Mouse (Mus musculus) left cerebral cortex, postnatal 10 days (tissue): ENCODE data around the gene Cd63. TPM values are rescaled to one million over a fixed set of nuclear protein-coding genes. Genes with fewer than 3 reads are reported as not detected.
A peak's percentile ranks its signal among the peaks of the same experiment; 100 is the strongest.

ENCODE experiments used
- DNase-seq, 2 experiments: peaks; one replicate each; pipeline ENCODE4 v3.0.0; 2021 to 2022; ENCODE audit warnings: low spot score in 2 of 2, mixed read lengths in 1 of 2; ENCODE audit errors: extremely low spot score in 1 of 2
- intact Hi-C: fragments of 180-260 bp; cut with DNase I; formaldehyde crosslinking; loops from one replicate; pipeline ENCODE4 v1.15.1; 2025
- total RNA-seq, 2 experiments: library from RNA; stranded (reverse); gene quantifications; 2 replicates each; pipeline ENCODE4 v1.2.3; 2021

Cd63 gene
- total RNA-seq, 2 experiments from 2014 or later: 63.0 to 66.0 TPM

- intact Hi-C loops: loop anchor here (10.0 kb wide), 1 partner anchor 155 kb away; the partner anchor contains the start of genes Dgka and Pym1
- DNase-seq: no peak
Measured at GRCm38 (mm10) chr10:128899759-128900490, 864 bp upstream of the Cd63 start.

DNA sequence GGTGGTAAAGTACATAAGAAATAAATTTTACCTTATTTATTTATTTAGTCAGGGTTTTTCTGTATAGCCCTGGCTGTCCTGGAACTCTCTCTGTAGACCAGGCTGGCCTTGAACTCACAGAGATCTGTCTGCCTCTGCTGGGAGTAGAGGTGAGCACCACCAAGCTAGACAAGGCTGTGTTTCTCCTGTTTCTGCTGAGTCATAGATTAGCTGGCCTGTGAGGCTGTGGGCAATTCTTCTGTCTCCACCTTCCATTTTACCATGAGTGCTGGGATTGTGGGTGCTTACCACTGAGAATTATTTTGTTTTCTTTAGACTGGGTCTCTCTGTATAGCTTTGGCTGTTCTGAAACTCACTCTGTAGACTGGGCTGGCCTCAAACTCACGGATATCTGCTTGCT, 620 bp downstream of the Cd63 start:
- intact Hi-C loops: no loop called here
- DNase-seq: no peak

DNA sequence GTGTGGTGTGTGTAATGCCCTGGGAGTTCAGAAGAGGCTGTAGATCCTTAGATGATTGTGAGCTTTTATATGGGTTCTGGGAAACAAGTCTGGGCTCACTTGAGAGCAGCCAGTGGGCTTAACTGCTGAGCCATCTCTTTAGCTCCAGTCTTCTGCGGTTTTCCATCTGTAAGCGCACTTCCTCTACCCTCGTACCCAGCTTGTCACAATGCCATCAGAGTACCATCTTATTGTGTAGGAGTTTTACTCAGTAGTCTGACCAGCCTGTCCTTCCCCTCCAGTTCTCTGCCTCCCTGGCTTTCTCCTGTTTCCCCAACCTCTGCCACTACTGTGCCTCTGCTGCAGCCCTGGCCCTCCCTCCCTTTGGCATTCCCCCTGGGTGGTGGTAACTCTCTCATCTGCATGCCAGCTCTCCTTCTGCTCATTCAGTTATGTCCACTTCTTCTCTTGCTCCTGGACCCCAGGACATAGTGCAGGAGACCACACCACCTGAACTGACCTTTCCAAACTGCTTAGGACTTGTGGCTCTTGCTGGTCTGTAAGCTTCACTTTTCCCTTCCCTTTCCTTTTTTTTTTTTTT, 1.7 kb downstream of the Cd63 start:
- intact Hi-C loops: no loop called here
- DNase-seq: no peak

- intact Hi-C loops: no loop called here
- DNase-seq: no peak
Measured at GRCm38 (mm10) chr10:128904812-128905211, 4.0 kb downstream of the Cd63 start.

DNA sequence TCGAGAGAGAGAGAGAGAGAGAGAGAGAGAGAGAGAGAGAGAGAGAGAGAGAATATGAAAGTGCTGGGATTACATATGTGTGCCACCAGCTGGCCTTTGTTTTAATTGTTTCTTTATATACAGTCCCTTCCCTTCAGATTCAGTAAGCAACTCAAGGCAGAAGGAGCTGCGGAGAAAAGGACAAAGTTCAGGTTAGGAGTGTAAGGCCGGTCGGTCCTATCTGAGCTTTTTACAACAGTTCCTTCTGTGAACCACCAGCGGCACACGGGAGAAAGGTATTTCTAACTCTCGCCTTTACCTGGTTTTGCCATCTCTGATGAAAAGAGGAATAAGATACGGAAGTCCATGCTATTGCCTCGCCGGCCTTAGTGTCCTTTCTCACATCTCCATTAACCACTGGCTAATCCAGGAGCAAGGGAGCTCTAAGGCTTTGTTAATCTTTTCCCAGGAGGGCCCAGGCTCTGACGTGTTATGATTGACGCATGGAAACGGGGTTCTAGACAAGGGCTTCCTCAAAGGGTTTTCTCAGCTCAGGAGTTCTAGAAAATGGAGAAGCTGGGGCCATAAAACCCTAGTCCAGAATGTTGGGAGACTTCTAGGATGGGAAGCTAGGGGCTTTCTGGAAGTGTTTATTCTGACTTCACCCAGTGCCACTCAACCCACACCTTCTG, 8.1 kb downstream of the Cd63 start:
- DNase-seq: no peak
- intact Hi-C loops: no loop called here

- intact Hi-C loops: no loop called here
- peak; percentile 69 to 91 for DNase-seq
Measured at GRCm38 (mm10) chr10:128909567-128910028, 8.8 kb downstream of the Cd63 start.

GRCm38 (mm10) chr10:128910066-128910841, 9.5 kb downstream of the Cd63 start:
- peak in 1 of 2 experiments; percentile 79 for DNase-seq
- intact Hi-C loops: no loop called here

- intact Hi-C loops: no loop called here
- DNase-seq: no peak
Measured at GRCm38 (mm10) chr10:128911430-128911829, 10.6 kb downstream of the Cd63 start.

- no peak for DNase-seq
- intact Hi-C loops: no loop called here
Measured at GRCm38 (mm10) chr10:128912268-128912667, 11.5 kb downstream of the Cd63 start.

GRCm38 (mm10) chr10:128912791-128913190, 12.0 kb downstream of the Cd63 start:
- intact Hi-C loops: no loop called here
- DNase-seq: no peak

- intact Hi-C loops: no loop called here
- DNase-seq: peak; percentile 81 to 87
Measured at GRCm38 (mm10) chr10:128913219-128913618, 12.4 kb downstream of the Cd63 start.

GRCm38 (mm10) chr10:128913696-128914095, 12.9 kb downstream of the Cd63 start:
- DNase-seq: peak in 1 of 2 experiments; percentile 40
- intact Hi-C loops: no loop called here

- DNase-seq: no peak
- intact Hi-C loops: no loop called here
Measured at GRCm38 (mm10) chr10:128915550-128915949, 14.8 kb downstream of the Cd63 start.

DNA sequence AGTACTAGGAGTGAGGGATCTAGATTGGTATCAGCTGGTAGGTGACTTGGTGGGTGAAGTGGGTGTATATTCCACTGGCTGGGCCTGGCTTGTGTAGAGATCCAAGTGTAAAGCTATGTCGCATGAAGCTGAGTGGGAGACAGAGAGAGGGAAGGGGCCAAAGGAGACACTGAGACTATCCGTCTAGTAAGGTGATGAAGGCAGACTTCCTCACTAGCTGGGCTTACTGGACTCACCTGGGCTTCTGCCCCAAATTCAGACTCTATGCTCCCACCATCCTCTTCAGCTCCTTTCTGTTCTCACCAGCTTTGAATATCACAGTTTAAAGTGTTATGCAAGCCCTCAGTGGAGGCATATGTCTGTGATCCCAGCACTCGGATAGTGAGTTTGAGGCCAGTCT, 15.9 kb downstream of the Cd63 start:
- no peak for DNase-seq
- intact Hi-C loops: no loop called here

DNA sequence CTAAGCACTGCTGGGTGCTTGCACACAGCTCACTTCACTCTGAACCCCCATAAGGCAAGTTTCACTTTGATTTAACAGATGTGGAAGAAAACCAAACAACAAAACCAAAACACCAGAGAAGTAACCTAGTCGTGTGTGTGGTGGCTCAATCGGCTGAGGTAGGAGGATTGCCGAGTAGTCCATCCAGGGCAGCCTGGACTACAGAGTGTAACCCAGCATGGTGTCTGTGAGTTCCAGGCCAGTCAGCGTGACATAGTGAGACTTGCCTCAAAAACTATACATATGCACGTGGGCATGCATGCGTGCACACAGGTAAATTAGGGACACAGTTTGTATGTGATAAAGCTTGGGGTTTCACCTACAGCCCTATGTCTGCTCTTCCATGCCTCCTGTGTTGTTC, 16.6 kb downstream of the Cd63 start:
- DNase-seq: no peak
- intact Hi-C loops: no loop called here

GRCm38 (mm10) chr10:128918246-128918645, 17.5 kb downstream of the Cd63 start:
- intact Hi-C loops: no loop called here

DNA sequence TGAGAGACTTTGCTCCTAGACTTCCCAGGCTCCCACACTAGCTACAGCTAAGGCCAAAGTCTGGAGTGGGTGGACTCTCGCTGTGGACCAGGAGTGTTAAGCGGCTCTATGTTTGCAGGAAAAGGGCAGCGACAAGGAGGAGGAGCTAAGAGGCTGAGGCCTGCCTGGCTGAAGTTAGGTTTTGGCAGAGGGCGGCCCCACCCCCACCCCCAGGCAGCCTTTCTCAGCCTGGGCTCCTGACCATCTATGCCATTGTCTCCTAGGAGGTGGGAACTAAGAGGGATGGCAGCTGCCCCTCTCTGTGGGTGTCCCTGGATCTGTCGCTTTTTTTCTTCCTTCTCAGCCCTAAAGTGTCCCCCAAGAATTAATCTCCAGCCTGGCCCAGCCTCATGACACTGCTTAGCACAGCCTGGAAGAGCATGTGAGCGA, 18.4 kb downstream of the Cd63 start:
- intact Hi-C loops: no loop called here
- no peak for DNase-seq

More at GRCm38 (mm10) chr10:128918246-128918645, 17.5 kb downstream of the Cd63 start:
- peak in 1 of 2 experiments; percentile 80 for DNase-seq

DNA sequence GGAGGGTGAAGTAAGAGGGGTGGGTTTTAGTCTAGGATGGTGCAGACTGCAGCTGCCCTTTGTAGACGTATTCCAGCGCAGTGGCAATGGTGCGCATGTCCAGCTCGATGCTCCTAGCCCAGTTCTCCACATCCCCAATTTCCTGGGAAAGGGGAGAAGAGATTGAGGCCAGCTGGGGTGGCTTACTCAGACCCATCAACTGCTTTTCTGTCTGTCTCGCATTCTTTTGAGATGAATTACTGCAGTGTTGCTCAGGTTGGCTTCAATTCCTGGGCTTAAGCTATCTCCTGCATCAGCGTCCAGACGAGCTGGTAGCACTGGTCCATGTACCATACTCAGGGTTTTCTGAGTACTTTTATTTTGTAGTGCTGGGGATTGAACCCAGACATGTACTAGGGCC, 19.2 kb downstream of the Cd63 start:
- intact Hi-C loops: no loop called here
- no peak for DNase-seq

DNA sequence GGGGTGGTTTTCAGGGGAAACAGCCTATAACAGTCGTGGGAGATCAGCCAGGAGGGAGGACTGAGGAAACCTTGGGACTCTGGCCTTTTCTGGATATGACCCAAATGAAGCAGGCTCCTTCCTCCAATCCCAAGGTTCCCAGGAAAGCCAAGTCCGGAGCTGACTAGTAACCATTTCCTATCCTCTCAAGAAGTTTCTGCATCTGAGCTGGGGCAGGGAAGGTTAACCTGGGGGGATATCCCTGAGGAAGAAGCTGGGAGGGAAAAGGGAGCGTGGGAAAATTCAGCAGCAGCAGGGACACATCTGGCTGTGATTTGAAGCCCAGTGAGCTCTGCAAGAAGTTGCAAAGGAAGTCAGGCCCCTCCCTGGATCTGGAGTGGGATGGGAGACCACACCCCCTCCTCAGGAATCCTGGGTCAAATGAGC, 20.0 kb downstream of the Cd63 start:
- intact Hi-C loops: no loop called here
- peak in 1 of 2 experiments; percentile 72 for DNase-seq
